Mouse (Mus musculus) adrenal gland, adult 2 months (tissue): Measurements from ENCODE around the gene Upk1a. TPM values are rescaled to one million over a fixed set of nuclear protein-coding genes. Genes with fewer than 3 reads are reported as not detected.

Source experiments
- DNase-seq: peaks from one replicate; pipeline ENCODE4 v3.0.0; 2021
- polyA plus RNA-seq: library from polyadenylated mRNA; depleted of rRNA; stranded (reverse); fragments of >200 nt; gene quantifications from 2 replicates; pipeline ENCODE4 v1.2.3, GENCODE M21; 2012
- total RNA-seq, 2 experiments: library from RNA; stranded (reverse); gene quantifications; 2 replicates each; pipeline ENCODE4 v1.2.3; 2021

Upk1a gene
- total and polyA plus RNA-seq, 3 experiments = 0.21 to 1.3 TPM; not detected in 1

DNA sequence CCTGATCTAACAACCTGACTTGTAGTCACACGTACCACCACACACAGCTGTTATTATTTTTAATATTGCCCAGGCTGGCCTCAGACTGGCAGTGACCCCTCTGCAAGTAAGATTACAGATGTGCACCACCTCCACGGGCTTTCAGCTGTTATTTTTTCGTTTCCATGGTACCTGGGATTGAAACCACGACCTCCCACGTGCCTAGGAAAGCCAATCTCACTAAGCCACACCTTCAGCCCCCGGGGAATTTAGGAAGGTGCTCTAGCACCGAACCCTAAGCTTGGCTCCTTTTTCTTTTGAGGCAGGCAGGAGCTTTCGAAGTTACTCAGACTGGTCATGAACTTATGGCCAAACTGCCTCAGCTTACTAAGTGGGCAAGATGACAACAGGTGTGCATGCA lies 8.2 kb downstream of the Upk1a start:
- no peak for DNase-seq

- DNase-seq = no peak
Observed at GRCm38 (mm10) chr7:30602583-30602982, 10.1 kb downstream of the Upk1a start.

- no peak for DNase-seq
Observed at GRCm38 (mm10) chr7:30600651-30601050, 12.0 kb downstream of the Upk1a start.

- DNase-seq = peak; percentile 95
Observed at GRCm38 (mm10) chr7:30599933-30600353, 12.7 kb downstream of the Upk1a start.

DNA sequence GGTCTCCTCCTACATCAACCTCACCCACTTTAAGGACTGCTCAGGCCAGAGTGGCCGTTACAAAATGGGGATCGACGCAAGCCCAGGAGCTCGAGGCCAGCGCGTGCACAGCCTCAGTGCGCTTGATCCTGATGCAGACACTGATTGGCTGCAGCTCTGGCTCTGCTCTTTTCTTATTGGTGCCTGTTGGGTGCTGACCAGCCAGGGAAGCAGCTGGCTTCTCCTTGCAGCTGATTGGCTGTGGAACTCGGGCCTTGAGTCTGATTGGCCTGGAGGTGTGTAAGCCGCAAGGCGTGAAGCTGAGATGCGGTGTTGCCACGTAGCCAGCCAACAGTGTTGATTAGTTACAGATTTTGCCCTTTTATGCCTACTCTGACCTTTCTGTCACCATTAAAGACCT lies 13.9 kb downstream of the Upk1a start, which contains the start of gene Zbtb32:
Gene Zbtb32, minus strand, starts transcription at position 124 of the 400 bp plus-strand sequence.
- no peak for DNase-seq

- no peak for DNase-seq
Observed at GRCm38 (mm10) chr7:30596811-30597210, 15.8 kb downstream of the Upk1a start.

- DNase-seq = no peak
Observed at GRCm38 (mm10) chr7:30596093-30596492, 16.6 kb downstream of the Upk1a start.

DNA sequence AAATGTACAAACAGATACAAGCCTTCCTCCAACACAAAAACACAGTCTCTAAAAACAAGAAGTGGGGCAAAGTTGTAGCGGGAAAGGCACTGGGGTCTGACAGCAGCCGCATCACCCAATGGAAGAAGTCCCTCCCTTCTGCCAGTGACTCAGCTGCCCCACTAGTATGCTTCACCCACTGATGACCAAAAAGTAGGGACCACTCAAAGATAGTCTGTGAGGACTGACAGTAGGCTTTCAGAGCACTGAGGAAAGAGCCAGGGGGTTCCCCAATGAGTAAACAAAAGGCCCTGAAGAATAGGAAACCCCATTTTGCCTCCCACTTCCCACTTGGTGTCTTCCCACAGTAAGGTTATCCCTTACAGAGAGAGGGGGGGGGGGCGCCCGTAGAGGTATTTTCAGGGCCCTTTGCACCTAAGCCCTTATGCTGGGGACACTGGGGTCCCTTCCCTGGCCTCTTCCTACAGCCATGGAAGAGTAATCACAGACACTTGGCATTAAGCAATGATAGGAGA lies 18.1 kb downstream of the Upk1a start:
- DNase-seq = no peak

- DNase-seq = no peak
Observed at GRCm38 (mm10) chr7:30593579-30594509, 18.8 kb downstream of the Upk1a start.

- peak; percentile 60 for DNase-seq
Observed at GRCm38 (mm10) chr7:30592772-30593423, 19.7 kb downstream of the Upk1a start.

GRCm38 (mm10) chr7:30591605-30591951 lies 21.1 kb downstream of the Upk1a start:
- DNase-seq = no peak

DNA sequence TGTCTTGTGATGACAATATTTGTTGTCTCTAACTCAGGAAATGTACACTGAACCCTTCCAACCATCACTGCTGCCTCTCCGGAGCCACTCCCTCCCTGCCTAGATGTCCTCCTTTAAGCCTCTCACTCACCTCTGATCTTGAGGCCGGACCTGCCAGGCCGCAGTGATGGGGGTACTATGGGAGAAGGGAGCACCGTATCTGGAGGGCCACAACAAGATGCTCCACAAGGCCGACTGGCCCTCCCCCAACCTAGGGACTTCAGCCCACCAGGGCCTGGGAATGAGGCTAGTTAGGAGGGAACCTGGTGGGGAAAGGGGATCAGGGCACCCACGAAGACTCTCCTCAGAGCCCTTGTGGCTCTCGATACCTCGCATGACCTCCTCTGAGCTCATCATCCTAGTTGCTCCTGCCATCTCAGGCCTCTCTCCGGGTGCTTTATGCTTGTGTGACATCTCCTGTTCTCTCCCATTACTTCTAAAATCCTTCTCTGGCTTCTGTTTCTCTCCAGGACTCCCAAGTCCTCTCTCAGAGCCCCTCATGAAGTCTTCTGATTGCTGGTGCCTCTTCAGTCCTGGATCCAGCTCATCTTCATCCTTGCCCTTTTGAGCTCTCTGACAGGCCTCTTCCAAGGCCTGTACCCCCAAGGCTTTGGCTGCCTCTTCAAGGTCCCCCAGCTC lies 21.6 kb downstream of the Upk1a start:
- DNase-seq = peak; percentile 49

- DNase-seq = peak; percentile 87
Observed at GRCm38 (mm10) chr7:30589435-30590301, 23.0 kb downstream of the Upk1a start.

DNA sequence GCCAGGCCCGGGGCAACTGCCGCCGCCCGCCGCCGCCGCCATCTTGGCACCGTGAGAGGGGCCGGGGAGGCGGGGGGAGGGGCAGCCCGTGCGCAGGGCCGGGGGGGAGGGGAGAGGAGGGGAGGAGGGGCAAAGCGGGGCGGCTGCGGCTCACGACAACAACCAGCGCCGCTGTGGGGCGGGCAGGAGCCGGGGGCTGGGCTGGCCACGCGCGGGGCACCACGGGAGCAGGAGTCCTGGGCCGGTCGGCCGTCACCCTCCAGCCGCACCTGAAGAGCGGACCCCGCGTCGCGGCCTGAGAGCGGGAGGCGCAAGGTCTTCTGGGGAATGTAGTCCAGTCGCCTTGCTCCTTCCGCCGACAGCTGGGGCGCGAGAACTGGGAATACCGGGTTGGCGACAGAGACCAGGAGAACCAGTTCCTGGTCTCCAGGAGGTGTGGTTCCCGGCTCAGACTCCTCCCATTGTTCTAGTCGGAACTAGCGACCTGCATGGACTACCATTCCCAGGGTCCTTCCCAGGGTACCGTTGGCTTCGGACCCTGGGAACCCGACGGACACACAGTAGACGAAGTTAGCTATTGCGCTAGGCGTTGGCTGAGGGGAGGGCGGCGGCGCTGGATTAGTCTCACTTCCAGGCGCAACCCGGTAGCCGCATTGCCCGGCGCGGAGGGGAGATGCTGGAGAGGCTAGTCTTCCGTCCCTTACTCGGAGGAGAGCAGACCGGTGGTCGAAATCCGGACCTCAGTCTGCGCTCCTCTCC lies 23.8 kb downstream of the Upk1a start, which contains the start of gene Kmt2b:
Gene Kmt2b, minus strand, starts transcription at position 51 of the 759 bp plus-strand sequence.
- DNase-seq = peak; percentile 99

GRCm38 (mm10) chr7:30587842-30588667 lies 24.6 kb downstream of the Upk1a start:
- DNase-seq = peak; percentile 73

- DNase-seq = no peak
Observed at GRCm38 (mm10) chr7:30586455-30587020, 26.1 kb downstream of the Upk1a start.

DNA sequence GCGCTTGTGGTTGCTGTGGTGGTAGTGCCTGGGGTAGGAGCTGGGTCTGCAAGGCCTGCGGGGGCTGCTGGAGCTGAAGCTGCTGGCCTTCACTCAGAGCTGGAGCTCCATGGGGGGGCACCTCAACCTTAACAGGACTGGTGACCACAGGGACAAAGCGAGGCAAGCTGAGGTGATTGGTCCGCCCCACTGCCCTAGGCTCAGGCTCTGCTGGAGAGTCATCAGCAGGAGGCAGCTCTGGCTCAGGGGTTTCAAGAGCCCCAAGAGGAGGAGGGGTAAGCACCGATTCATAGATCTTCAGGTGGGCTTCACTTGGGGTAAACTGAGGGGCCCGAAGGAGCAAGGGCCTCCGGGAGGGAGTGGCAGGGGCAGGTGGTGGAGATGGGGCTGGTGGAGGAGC lies 27.5 kb downstream of the Upk1a start:
- DNase-seq = no peak

- no peak for DNase-seq
Observed at GRCm38 (mm10) chr7:30584339-30584738, 28.3 kb downstream of the Upk1a start.

DNA sequence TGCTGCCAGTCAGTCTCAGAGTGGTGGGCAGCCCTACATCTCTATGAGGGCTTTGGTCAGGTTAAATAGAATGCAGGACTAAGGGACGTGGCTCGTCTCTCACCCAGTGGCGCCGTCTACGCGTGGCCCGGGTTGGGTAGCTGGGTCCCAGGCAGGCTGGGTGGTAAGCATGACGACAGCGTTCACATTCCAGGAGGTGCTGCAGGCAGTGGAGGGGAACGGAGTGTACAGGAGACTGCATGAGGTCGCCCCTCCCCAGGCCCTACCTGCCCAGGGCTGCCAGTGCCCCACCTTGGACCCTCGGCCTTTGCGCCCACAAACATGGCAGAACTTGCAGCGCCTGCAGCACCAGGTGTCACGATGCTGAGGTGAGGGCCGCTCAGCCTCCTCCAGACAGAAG lies 31.1 kb downstream of the Upk1a start:
- no peak for DNase-seq
